Mouse (Mus musculus) kidney, embryonic 15.5 days (tissue): Measurements from ENCODE around the gene Casq1. TPM values are rescaled to one million over a fixed set of nuclear protein-coding genes. Genes with fewer than 3 reads are reported as not detected.
"Not testable (repeated sequence)": the region's sequence is repeated elsewhere in the genome, so short reads cannot be mapped to it uniquely, and the experiment has no call there.

Source experiments
- ATAC-seq: fragments of 200-750 bp; cut with Nextera tagmentation; replicated peaks from 2 replicates; pipeline ENCODE4 v1.8.0; 2017; ENCODE audit warnings: moderate TSS enrichment; ENCODE audit not compliant: low FRiP score
- H3K27ac ChIP-seq: fragments of 300-500 bp; sonication (generic); 2 replicates; pipeline ENCODE4 v1.5.1; 2015; ENCODE audit warnings: mild to moderate bottlenecking, inconsistent platforms
- H3K27me3 ChIP-seq: fragments of 300-500 bp; sonication (generic); 2 replicates; pipeline ENCODE4 v1.6.1; 2015; ENCODE audit warnings: inconsistent platforms
- H3K36me3 ChIP-seq: fragments of 300-500 bp; sonication (generic); 2 replicates; pipeline ENCODE4 v1.6.1; 2015; ENCODE audit warnings: inconsistent platforms
- H3K4me1 ChIP-seq: fragments of 300-500 bp; sonication (generic); 2 replicates; pipeline ENCODE4 v1.6.1; 2015; ENCODE audit warnings: inconsistent platforms
- H3K4me2 ChIP-seq: fragments of 300-500 bp; sonication (generic); 2 replicates; pipeline ENCODE4 v1.6.1; 2015; ENCODE audit warnings: moderate library complexity, mild to moderate bottlenecking, inconsistent platforms
- H3K4me3 ChIP-seq: fragments of 300-500 bp; sonication (generic); replicated peaks from 2 replicates; pipeline ENCODE4 v1.5.1; 2015; ENCODE audit warnings: mild to moderate bottlenecking, inconsistent platforms
- H3K9ac ChIP-seq: fragments of 300-500 bp; sonication (generic); 2 replicates; pipeline ENCODE4 v1.6.1; 2015; ENCODE audit warnings: mild to moderate bottlenecking, inconsistent platforms
- H3K9me3 ChIP-seq: fragments of 300-500 bp; sonication (generic); replicated peaks from 2 replicates; pipeline ENCODE4 v1.6.1; 2016; ENCODE audit warnings: inconsistent platforms
- WGBS: fragments of 180-500 bp; shearing (Covaris S2); methylation state at CpG from one replicate; pipeline ENCODE4 v1.1.7; 2015; ENCODE audit warnings: mixed read lengths; 5-methylcytosine and 5-hydroxymethylcytosine counted together
- polyA plus RNA-seq: library from polyadenylated mRNA; unstranded; fragments of >200 nt; fragmentation: Nextera tagmentation; extraction: Ambion mirVana; gene quantifications from 2 replicates; pipeline ENCODE4 v1.2.1, GENCODE M21; 2015

Gene Casq1
- 6.2 and 8.9 TPM in 2 replicates for polyA plus RNA-seq

- Histone ChIP-seq H3K4me1 (peaks cover 56% of the 10 kb centered on the region), H3K27ac (peak within 1 kb of the TSS; percentile 85), H3K36me3 (no peaks in the 10 kb centered on the region), H3K4me3 (no peak within 1 kb of the TSS), H3K27me3 (no peaks in the 10 kb centered on the region), H3K9ac (no peak within 1 kb of the TSS), H3K4me2 (no peak within 1 kb of the TSS; the same call in 1 of the 2 replicates), H3K9me3 (no peaks in the 10 kb centered on the region)
- ATAC-seq = no peak
- 81% methylated on average over 19 of the region's 19 CpGs for WGBS
These were observed at the start of gene Casq1 for GRCm38 (mm10) chr1:172219451-172220406. TSS of gene Casq1 (minus strand) at chr1:172219868.

DNA sequence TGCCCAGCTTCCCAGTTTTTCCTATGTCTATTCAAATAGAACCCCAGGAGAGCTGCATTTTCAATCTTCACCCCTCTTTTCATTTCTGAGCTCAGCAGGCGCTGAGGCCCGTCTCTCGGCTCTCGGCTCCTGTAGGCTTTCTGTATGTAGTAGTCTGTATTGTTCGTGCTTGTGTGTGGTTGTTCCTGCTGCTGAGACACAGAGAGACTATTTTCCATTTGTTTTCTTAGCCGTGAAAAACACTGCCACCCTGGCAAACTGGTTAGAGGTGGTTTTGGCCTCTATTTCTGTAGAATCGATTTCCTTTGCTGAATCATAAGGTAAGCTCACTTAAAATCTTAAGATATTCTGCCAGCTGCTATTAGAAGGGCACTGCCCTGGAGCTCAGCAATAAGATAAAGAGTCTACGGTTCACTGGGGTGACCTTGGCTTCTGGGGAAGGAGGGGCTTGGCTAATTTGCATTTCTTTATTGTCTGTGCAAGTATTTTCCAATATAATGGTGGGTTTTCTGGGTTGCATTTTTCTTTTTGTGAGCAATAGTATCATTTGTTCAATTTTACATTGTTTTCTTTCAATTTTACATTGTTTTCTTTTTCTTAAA is 41.9 kb upstream of the Casq1 start, which contains the start of gene Igsf8:
Gene Igsf8 (plus strand): TSS at position 165 of the 602 bp plus-strand sequence.
- Histone ChIP-seq H3K36me3 (no peaks in the 10 kb centered on the region), H3K4me1 (no peaks in the 10 kb centered on the region), H3K4me3 (no peak within 1 kb of the TSS), H3K9ac (no peak within 1 kb of the TSS), H3K4me2 (no peak within 1 kb of the TSS), H3K9me3 (peaks cover 3% of the 10 kb centered on the region; the same call in 1 of the 2 replicates), H3K27ac (no peak within 1 kb of the TSS), H3K27me3 (no peaks in the 10 kb centered on the region)
- WGBS = 62% methylated on average over 8 of the region's 8 CpGs
- no peak for ATAC-seq

- Histone ChIP-seq H3K27me3 (no peaks in the 10 kb centered on the region), H3K36me3 (no peaks in the 10 kb centered on the region), H3K4me2 (no peak within 1 kb of the TSS), H3K4me1 (no peaks in the 10 kb centered on the region), H3K9me3 (no peaks in the 10 kb centered on the region), H3K9ac (no peak within 1 kb of the TSS), H3K27ac (no peak within 1 kb of the TSS), H3K4me3 (no peak within 1 kb of the TSS)
- no peak for ATAC-seq
- WGBS = 84% methylated on average over 6 of the region's 6 CpGs
These were observed 38.6 kb upstream of the Casq1 start, which contains the start of gene Atp1a4 for GRCm38 (mm10) chr1:172258314-172258713. TSS of gene Atp1a4 (minus strand) at chr1:172258414.

DNA sequence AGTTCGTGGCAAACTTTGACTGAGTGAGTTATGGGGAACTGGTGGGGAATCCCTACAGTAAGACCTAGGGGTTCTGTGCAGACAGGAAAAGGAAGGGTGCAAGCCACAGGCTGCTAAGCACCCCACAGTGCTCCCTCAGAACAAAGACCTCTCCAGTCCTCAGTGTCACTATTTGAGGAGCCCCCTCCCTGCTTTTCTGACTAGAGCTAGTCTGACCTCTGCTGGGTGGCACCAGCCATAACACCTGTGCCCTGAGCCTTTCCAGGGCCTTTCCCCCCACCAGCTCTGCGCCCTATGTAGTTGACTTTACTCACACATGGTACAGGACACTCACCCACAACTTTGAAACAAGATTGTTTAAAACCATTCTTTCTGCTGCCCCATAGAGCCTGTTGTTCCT is 28.0 kb upstream of the Casq1 start:
- H3K4me2 ChIP-seq = no peak overlapping the region
- peaks cover 11% of the 10 kb centered on the region for H3K4me1 ChIP-seq
- no peaks in the 10 kb centered on the region for H3K36me3 ChIP-seq
- H3K4me3 ChIP-seq = no peak overlapping the region
- ATAC-seq = peak; percentile 57
- H3K27me3 ChIP-seq = peaks cover 15% of the 10 kb centered on the region
- no peak overlapping the region for H3K9ac ChIP-seq
- H3K9me3 ChIP-seq = no peaks in the 10 kb centered on the region
- no peak overlapping the region for H3K27ac ChIP-seq
- 36% methylated on average over 2 of the region's 2 CpGs for WGBS

DNA sequence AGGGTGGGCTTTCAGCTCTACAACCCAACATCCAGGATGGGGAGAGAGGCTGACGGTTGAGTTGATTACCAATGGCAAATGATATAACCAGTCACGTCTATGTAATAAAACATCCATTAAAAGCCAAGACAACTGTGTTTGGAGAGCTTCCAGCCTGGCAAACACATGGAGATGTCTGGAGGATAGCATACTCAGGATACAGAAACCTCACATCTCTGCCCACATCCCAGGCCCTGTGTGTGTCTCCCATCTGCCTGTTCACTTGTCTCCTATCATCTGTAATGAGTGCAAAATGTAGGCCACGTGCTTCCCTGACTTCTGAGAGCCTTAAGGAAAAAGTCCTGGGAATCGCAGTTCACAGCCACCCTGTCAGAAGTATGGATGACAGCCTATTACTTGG is 27.5 kb upstream of the Casq1 start:
- Histone ChIP-seq H3K9ac (no peak overlapping the region), H3K9me3 (no peaks in the 10 kb centered on the region), H3K4me1 (peaks cover 11% of the 10 kb centered on the region), H3K27ac (no peak overlapping the region), H3K4me2 (no peak overlapping the region), H3K36me3 (no peaks in the 10 kb centered on the region), H3K27me3 (peaks cover 15% of the 10 kb centered on the region), H3K4me3 (no peak overlapping the region)
- ATAC-seq = no peak
- WGBS = 62% methylated on average over 4 of the region's 4 CpGs

DNA sequence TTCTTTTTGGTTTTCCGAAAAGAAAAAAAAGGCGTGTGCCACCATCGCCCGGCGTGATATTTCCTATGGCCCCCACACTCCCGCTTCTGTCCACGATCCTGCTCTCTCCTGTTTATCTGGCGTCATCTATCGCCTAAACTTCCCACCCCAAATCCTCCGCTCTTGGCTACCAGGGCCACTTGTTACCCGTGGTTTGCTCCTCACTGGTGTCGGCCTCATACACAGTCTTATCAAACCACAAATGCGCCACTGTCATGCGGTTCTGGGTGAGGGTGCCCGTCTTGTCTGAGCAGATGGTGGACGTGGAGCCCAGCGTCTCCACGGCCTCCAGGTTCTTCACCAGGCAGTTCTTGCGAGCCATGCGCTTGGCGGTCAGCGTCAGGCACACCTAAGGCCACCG is 25.0 kb upstream of the Casq1 start:
- H3K9me3 ChIP-seq, ATAC-seq, H3K36me3 ChIP-seq, H3K9ac ChIP-seq, H3K27ac ChIP-seq: not testable (repeated sequence)
- H3K4me3 ChIP-seq = 0 out of 2 replicates have a peak overlapping the region, but pooled peaks have one; percentile 6
- peaks cover 15% of the 10 kb centered on the region for H3K27me3 ChIP-seq
- H3K4me1 ChIP-seq = peaks cover 25% of the 10 kb centered on the region
- 43% methylated on average over 23 of the region's 23 CpGs for WGBS
- peak overlapping the region; percentile 34; the same call in 1 of the 2 replicates for H3K4me2 ChIP-seq

DNA sequence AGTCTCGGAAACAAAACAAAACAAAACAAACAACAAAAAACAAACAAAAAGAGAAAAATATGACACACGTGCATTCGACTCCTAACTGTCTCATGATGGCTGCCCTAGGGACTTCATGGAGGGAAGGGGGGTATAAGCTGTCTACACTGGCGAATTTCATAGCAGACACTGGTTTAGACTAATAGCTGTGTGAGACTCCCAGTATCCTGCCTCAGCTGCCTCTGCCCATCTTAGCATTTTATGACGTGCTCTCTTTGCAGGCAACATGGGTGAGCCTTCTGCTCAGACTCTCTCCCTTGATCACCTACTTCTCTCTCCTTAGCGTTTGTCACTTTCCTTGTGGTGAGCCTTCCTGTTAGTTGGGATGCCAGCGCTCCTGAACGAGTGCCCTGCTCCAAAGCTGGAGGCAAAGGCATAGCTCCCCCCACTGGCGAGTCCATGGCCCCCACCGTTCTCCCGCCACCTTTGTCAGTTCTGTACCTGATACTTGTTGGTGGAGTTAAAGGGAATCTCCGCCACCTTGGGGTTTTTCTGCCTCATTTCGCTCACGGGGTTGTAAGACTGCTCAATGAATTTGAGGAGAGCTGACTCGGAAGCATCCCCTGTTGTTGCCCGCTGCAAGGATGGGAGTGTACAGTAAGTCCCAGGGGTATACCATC is 24.0 kb upstream of the Casq1 start:
- H3K4me1 ChIP-seq = peaks cover 25% of the 10 kb centered on the region
- H3K36me3 ChIP-seq = no peaks in the 10 kb centered on the region
- H3K9me3 ChIP-seq = no peaks in the 10 kb centered on the region
- H3K9ac ChIP-seq = no peak overlapping the region
- H3K27me3 ChIP-seq = peaks cover 15% of the 10 kb centered on the region
- H3K4me2 ChIP-seq = peak overlapping the region; percentile 34; the same call in 1 of the 2 replicates
- 26% methylated on average over 16 of the region's 16 CpGs for WGBS
- no peak overlapping the region for H3K4me3 ChIP-seq
- 0 out of 2 replicates have a peak overlapping the region, but pooled peaks have one; percentile 57 for H3K27ac ChIP-seq
- ATAC-seq = no peak

DNA sequence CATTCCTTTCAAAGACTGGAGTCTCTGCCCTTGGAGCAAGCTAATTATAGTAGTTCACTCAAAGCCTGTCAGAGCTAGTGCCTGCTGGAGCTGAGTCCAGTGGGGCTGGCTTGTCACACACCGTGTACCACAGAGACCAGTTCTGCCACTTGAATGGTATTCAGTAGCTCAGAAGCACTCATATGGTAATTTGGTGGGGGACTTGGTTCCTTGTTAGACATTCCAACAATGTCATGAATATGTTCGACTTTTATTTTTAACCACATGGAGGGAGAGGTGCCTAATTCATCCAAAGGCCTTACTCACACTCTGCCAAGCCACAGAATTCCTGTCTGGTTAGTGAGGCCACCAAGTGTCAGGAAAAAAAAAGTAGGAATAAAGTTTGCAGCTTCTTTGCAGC is 22.7 kb upstream of the Casq1 start:
- no peak overlapping the region for H3K4me3 ChIP-seq
- H3K36me3 ChIP-seq = no peaks in the 10 kb centered on the region
- peaks cover 25% of the 10 kb centered on the region for H3K4me1 ChIP-seq
- 46% methylated on average over 2 of the region's 2 CpGs for WGBS
- H3K9ac ChIP-seq = no peak overlapping the region
- no peak overlapping the region for H3K4me2 ChIP-seq
- no peaks in the 10 kb centered on the region for H3K9me3 ChIP-seq
- H3K27me3 ChIP-seq = peaks cover 15% of the 10 kb centered on the region
- peak overlapping the region; percentile 57 for H3K27ac ChIP-seq
- peak; percentile 70 for ATAC-seq

- WGBS = 42% methylated on average over 6 of the region's 6 CpGs
- peaks cover 25% of the 10 kb centered on the region for H3K4me1 ChIP-seq
- H3K9ac ChIP-seq = no peak overlapping the region
- peak; percentile 23; the same call in 1 of the 2 replicates for ATAC-seq
- no peak overlapping the region for H3K4me3 ChIP-seq
- H3K36me3 ChIP-seq = no peaks in the 10 kb centered on the region
- no peak overlapping the region for H3K4me2 ChIP-seq
- H3K9me3 ChIP-seq = no peaks in the 10 kb centered on the region
- H3K27me3 ChIP-seq = peaks cover 15% of the 10 kb centered on the region
- peak overlapping the region; percentile 76 for H3K27ac ChIP-seq
These were observed 21.5 kb upstream of the Casq1 start for GRCm38 (mm10) chr1:172240945-172241708.

DNA sequence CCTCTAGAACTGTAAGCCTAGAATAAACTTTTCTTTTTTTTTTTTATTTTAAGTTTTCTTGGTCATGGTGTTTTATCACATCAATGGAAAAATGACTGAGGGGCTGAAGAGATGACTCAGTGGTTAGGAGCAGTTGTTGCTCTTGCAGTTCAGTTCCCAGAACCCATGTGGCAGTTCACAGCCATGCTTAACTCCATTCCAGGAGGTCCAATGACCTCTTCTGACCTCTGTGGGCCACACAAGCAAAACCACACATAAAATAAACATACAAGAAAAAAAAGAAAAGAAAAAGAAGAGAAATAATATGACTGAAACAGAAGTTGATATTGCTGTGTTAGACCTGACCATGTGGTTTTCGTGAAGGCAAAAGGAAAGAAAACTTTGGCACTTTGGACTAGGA is 9.5 kb upstream of the Casq1 start:
- no peak overlapping the region for H3K9ac ChIP-seq
- no peaks in the 10 kb centered on the region for H3K4me1 ChIP-seq
- H3K36me3 ChIP-seq = no peaks in the 10 kb centered on the region
- H3K27me3 ChIP-seq = no peaks in the 10 kb centered on the region
- no peak overlapping the region for H3K4me2 ChIP-seq
- no peaks in the 10 kb centered on the region for H3K9me3 ChIP-seq
- H3K4me3 ChIP-seq = no peak overlapping the region
- no peak overlapping the region for H3K27ac ChIP-seq
- ATAC-seq = no peak
- 79% methylated on average over 1 of the region's 1 CpGs for WGBS

- H3K9ac ChIP-seq = no peak overlapping the region
- H3K4me1 ChIP-seq = no peaks in the 10 kb centered on the region
- H3K4me2 ChIP-seq = no peak overlapping the region
- H3K27ac ChIP-seq = no peak overlapping the region
- H3K27me3 ChIP-seq = no peaks in the 10 kb centered on the region
- no peak for ATAC-seq
- 79% methylated on average over 2 of the region's 2 CpGs for WGBS
- no peaks in the 10 kb centered on the region for H3K36me3 ChIP-seq
- H3K4me3 ChIP-seq = no peak overlapping the region
- no peaks in the 10 kb centered on the region for H3K9me3 ChIP-seq
These were observed 8.5 kb upstream of the Casq1 start for GRCm38 (mm10) chr1:172228209-172228608.
